Mouse (Mus musculus) olfactory bulb, adult 2 months (tissue): ENCODE data around the gene Dab2ip.

ENCODE experiments used
- CTCF ChIP-seq: fragments of 200-500 bp; IDR thresholded peaks from 2 replicates; pipeline ENCODE4 v1.5.1; 2012; ENCODE audit warnings: low read depth, mild to moderate bottlenecking, low read length, moderate library complexity; ENCODE audit not compliant: insufficient read depth
- POLR2A ChIP-seq: fragments of 200-500 bp; IDR thresholded peaks from 2 replicates; pipeline ENCODE4 v1.6.1; 2012; ENCODE audit warnings: mild to moderate bottlenecking, low read depth, low read length, moderate library complexity; ENCODE audit not compliant: insufficient read depth

DNA sequence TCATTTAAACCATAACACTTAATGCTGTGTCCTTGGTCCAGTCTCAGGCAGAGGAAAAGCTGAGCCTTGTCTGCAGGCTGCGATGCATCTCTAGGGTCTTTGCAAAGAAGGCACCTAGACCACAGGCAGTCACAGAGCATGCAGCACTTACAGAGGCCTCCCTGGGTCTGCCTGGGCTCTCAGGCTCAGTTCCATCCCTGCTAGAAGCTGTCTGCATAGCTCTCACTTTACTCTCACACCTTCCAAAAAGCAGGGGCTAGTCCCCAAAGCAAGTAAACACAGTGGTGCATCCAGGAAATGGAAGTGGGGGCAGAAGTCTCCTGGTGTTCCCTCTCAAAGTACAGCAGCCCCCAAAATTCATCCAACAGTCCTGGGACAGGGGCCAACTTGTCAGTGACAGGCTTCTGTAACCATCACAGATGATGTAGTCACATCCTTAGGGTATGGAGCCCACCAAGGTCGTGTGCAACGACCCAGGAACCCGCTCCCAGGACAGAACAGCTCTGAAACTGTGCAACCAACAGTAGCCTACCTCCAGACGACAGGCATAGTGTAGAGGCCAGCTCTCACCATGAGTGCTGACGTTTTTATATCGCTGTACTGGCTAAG, 192.6 kb downstream of the Dab2ip start:
- TF ChIP-seq CTCF = no peak
- no peak for TF ChIP-seq POLR2A
